Mouse (Mus musculus): Measurements from ENCODE around the gene Snx29.
A peak's percentile ranks its signal among the peaks of the same experiment; 100 is the strongest.

Gene Snx29

GRCm38 (mm10) chr16:11407932-11408620, 85.4 kb downstream of the Snx29 start:
- DNase-seq (ENCODE audit: low read depth), result no peak

GRCm38 (mm10) chr16:11408726-11409125, 86.0 kb downstream of the Snx29 start:
- no peak for DNase-seq (ENCODE audit: low read depth)

GRCm38 (mm10) chr16:11414631-11415030, 91.9 kb downstream of the Snx29 start:
- DNase-seq (ENCODE audit: low read depth), result no peak

DNA sequence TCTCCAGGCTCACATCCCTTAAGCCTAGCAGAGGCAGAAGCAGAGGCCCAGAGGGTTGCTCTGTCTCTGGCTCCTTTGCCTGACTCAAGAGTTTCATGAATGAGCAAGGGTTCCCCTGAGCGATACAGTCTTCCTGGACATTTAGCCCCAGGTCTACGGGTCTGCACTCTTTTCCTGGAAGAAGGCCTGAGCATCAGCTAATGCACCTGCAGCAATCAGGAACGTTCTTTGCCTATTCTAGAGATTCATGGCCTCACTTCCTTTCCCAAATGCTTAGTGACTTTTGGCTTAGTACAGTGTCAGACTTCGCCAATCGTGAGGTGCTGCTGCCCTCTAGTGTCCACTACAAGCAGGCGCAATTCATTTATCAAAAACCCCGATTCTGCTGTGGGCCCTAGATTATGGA, 95.5 kb downstream of the Snx29 start:
- DNase-seq (ENCODE audit: low read depth), result peak; percentile 83

GRCm38 (mm10) chr16:11420311-11421080, 97.8 kb downstream of the Snx29 start:
- DNase-seq (ENCODE audit: low read depth), result peak; percentile 80

DNA sequence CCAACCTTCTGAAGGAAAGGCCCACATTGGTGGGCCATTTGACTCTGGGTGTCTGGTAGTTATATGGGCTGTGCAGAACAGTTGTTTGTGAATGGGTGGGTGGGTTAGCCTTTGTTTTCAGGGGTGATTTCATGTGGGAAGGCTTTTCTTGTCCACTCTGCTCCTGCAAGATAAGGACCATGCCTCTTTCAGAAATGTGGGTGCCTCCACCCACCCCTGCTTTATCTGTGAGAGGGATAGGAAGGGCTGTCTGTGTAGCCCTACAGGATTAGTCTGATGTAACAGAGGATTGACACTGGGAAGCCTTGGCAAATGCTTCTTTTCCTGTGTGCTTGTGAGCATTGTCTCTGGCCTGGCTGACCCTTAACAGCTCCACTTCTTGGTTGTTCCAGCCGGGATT, 99.5 kb downstream of the Snx29 start:
- DNase-seq (ENCODE audit: low read depth), result no peak

DNA sequence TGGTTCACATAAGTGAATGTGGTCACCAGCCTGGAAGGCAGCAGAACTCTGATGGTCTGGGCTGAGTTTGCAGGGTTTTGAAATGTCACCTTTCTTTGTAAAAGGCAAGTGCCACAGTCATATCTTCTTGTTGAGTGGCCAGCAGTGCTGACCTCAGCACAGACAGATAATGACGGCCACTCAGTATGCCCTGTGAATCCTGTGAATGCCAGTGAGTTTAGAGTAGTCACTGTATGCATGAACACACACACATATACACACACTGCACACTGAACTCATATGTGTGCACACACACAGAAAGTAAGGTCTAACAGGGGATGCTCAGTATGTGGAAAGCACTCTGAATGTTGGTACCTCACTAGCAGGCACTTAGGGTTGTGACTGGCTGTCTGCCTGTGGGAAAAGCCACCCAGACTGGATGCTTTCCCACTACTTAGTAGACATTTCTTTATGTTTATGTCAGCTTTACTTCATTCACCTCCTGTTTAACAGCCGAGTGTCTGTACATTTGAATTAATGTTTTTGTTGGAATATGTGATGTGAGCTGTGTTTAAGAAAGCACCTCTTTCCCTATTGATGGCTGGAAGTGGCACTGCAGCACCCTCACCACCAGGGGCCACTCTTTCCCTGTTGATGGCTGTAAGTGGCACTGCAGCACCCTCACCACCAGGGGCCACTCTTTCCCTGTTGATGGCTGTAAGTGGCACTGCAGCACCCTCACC, 100.3 kb downstream of the Snx29 start:
- no peak for DNase-seq (ENCODE audit: low read depth)

DNA sequence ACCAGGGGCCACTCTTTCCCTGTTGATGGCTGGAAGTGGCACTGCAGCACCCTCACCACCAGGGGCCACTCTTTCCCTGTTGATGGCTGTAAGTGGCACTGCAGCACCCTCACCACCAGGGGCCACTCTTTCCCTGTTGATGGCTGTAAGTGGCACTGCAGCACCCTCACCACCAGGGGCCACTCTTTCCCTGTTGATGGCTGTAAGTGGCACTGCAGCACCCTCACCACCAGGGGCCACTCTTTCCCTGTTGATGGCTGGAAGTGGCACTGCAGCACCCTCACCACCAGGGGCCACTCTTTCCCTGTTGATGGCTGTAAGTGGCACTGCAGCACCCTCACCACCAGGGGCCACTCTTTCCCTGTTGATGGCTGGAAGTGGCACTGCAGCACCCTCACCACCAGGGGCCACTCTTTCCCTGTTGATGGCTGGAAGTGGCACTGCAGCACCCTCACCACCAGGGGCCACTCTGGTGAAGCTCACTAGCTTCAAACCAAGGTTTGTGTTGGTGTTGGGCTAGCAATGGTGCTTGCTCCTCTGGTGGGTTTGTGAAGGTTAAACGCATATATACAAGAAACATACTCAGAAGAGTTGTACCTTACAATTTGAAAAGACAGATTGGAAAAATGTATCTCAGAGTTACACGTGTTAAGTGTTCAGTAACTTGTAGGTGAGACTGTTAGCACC, 101.0 kb downstream of the Snx29 start:
- DNase-seq (ENCODE audit: low read depth), result peak; percentile 79

DNA sequence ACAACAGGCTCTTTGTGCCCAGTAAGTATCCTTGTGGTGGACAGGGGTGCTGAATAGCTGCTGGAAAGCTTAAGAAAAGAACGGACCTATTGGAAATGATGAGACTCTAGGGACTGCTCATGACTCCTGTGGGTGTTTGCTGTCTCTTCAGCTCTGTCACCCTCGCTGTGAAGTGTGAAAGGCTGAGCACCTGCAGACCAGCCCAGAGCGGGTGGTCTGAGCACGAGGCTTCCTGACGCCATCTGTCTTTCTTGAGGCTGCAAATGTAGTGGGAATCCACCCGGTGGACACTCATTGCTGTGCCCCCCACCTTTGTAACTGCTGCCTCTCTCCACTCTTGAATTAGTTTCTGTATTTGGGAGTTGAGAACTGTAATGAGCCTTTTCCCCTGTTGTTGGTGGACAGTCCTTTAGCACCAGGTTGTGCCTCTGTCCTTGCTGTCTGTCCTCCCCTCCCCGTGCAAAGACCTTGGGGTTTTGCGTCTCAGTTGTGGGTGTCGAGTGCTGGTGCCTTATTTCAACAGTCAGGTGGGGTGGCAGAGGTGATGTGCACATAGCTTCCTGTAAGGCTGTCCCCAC, 101.9 kb downstream of the Snx29 start:
- DNase-seq (ENCODE audit: low read depth), result no peak

DNA sequence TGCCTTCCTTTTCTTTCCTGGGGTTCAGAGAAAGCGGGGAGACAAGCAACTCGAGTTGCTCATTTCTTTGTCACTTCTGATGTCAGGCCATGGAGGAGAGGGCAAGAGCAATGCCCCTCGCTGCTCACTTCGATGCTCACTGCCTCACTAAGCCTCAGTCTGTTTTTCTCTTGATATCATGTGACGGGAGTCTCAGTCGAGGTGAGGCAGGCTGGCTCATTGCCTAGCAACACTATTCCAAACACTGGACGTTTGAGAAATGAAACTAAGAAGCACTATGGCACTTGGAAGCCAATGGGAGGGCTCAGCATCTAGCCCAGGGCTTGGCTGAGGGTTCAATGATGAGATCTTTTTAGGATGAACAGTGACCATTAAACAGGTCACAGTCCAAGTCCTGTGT, 102.6 kb downstream of the Snx29 start:
- no peak for DNase-seq (ENCODE audit: low read depth)

- DNase-seq (ENCODE audit: low read depth), result no peak
These were observed 104.3 kb downstream of the Snx29 start for GRCm38 (mm10) chr16:11426810-11427537.

DNA sequence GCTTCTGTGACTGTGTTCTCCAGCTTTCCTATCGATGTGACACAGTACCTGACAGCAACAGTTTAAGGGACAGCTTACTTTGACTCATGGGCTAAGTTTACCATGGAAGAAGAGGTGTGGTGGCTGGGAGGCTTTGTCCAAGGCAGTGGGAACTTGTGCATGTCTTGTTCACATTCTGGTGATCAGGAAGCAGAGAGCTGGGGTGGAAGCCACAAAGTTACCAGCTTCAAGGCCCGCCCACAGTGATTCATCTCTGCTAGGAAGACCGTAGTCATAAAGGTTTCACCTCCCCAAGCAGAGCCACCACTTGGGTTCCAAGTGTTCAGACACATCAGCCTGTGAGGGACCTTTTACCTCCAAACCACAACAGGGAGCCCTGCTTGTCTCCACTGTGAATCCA, 107.1 kb downstream of the Snx29 start:
- DNase-seq (ENCODE audit: low read depth), result peak; percentile 94

- no peak for DNase-seq (ENCODE audit: low read depth)
These were observed 107.8 kb downstream of the Snx29 start for GRCm38 (mm10) chr16:11430520-11430919.

- peak; percentile 51 for DNase-seq (ENCODE audit: low read depth)
These were observed 111.1 kb downstream of the Snx29 start for GRCm38 (mm10) chr16:11433779-11434178.

DNA sequence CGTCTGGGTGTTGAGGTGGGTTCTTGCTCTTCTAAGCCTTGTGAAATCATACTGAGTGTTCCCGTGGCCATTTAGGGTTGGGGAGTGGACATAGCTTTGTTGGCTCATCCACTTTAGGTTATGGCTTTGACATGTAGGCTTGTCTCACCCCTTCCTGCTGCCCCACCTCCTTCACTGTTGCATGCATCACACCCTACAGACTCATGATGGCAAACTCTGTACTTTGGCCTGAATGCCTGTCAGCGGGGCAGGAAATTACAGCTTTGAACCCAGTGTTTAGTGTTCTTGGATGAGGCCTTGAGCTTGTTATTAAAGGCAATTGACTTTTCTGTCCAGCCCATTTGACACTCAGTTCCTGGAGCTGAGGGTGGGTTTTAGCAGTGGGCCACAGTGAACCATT, 114.9 kb downstream of the Snx29 start:
- DNase-seq (ENCODE audit: low read depth), result no peak

DNA sequence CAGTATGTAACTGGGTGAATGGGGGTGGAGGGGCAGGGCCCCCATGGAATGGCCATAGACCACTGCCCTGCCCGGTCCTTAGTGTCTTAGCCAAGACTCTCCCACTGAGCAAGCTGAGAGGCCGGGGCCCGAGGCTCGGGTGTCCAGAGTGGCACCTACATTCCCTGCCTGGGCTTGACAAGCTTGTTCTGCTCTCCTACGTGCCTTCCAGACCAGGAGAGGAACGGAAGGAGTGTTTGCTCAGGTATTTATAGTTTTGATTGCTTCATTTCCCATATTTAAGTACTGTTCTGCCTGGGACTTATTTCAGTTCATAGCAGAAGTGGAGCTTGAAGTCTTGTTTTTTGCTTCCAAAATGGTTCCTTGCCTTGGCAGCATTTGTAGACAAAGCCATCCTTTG, 116.7 kb downstream of the Snx29 start:
- DNase-seq (ENCODE audit: low read depth), result no peak

GRCm38 (mm10) chr16:11441616-11442015, 118.9 kb downstream of the Snx29 start:
- peak; percentile 93 for DNase-seq (ENCODE audit: low read depth)

DNA sequence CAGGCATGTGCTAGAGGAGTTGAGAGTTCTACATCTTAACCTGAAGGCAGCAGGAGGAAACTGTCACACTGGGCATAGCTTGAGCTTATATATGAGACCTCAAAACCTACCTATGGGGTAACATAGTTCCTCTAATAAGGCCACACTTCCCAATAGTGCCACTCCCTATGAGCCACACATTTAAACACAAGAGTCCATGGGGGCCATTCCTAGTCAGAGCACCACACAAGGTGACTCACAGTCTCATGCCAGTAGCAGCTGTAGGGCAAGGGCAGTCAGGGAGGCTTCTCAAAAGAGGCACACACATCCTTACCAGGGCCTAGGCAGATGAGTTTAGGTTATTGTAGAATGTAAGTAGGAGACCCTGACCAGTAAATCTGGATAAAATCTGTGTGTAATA, 119.8 kb downstream of the Snx29 start:
- peak; percentile 78 for DNase-seq (ENCODE audit: low read depth)

DNA sequence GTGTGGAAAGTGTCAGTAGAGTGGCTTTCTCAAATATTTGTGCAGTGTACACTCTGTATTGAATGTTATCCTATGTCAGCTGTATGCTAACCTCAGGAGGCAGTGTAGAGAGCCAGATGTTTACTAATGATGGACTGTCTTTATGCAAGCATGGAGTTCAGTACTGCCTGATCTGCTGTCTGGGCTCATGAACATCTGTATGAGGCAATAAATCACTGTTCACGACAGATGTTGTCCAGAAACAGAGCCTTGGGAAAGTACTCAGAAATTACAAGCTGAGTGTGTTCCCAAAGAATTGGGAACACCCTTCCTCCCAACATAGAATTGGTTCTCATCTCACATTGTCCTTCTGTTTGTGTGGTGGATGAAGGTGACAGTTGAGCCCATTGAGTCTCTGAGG, 121.9 kb downstream of the Snx29 start:
- no peak for DNase-seq (ENCODE audit: low read depth)

GRCm38 (mm10) chr16:11446977-11447376, 124.3 kb downstream of the Snx29 start:
- no peak for DNase-seq (ENCODE audit: low read depth)

DNA sequence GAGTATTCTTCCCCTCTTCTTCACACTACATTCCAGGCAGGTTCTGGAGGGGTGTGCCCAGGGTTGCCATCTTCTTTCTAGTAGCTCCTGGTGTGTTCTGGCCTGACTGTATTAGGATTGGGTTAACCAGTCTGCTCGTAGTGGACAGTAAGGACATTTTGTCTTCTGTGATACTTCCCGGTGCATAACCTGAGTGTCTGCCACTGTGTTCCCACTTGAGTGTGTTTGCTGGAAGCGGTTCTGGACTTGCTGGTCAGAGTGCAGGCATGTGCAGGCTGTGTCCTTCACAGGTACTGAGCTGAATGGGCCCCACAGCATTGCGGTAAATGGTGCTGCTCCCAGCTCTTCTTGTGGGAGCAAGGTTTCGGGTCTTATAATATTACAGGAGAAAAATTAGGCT, 125.2 kb downstream of the Snx29 start:
- no peak for DNase-seq (ENCODE audit: low read depth)
